Mouse (Mus musculus) kidney, postnatal 10 days (tissue): ENCODE measurements around the gene Dapk2.
A peak's percentile ranks its signal among the peaks of the same experiment; 100 is the strongest.

ENCODE experiments used
- DNase-seq: peaks from one replicate; pipeline ENCODE4 v3.0.0; 2021; ENCODE audit warnings: mixed read lengths

Gene Dapk2

DNA sequence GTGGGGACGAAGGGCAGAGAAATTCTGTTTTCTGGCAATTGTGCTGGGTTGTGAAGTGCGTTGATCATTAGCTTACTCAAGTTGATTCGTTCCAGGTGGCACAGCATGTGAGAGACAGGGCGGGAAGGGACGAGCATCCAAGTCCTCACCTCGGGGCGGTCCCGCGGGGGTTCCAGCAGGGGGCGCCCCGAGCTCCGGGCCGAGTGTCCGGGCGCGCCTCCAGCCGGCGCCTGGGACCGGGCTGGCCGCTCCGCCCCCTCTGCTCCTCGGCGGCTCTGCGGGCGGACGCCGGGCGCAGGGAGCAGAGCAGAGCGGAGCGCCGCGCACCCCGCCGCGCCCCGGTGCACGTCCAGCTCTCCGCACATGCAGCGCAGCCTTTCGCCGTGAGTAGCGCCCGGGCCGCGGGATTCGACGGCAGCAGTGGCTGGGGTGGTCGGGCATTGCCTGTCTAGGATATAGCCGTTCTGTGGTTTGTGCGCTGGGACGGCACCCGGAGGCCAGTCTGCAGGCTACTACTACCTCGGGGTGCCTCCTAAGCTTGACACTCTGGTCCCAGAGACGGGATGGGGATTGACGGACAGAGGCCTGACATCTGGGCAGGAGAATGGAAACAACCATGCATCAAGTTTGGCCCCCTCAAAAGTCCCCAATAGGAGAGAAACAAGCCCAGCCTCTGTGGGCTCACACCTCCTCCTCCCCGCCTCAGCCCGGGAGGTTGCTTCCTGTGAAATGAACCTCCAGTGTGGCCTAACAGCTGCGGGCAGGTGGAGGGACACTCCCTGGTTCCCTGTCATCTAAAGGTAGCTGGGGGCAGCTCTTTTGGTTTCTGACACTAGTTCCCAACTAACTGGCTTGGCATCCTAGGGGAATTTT is at the start of gene Dapk2:
Dapk2 (plus strand) TSS at position 266 of the 873 bp plus-strand sequence.
- DNase-seq, result peak; percentile 93

- DNase-seq, result no peak
Observed at GRCm38 (mm10) chr9:66109574-66109973, 48.4 kb upstream of the Dapk2 start.

DNA sequence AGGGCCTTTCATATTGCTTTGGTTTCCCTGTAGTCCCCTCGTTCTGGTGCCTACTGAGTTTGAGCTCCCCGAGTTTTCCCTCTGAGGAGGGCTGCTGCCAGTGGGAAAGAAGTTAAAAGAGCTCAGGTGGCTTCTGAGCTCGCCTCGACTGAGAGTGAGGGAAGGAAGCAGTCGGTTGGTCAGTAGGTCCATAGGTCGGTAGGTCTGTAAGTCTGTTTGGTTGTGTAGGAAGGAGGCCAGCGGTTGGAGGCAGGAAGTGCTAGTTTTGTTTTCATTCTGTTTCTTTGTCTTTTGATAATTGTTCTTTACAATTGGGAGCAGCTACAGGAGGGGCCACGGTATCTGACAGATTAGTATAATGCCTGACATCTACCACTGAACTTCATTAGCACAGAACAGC is 47.9 kb upstream of the Dapk2 start:
- no peak for DNase-seq

GRCm38 (mm10) chr9:66110611-66111379 is 47.2 kb upstream of the Dapk2 start:
- DNase-seq, result no peak

- DNase-seq, result no peak
Observed at GRCm38 (mm10) chr9:66114341-66114740, 43.7 kb upstream of the Dapk2 start.

- DNase-seq, result peak; percentile 49
Observed at GRCm38 (mm10) chr9:66116890-66117289, 41.1 kb upstream of the Dapk2 start.

DNA sequence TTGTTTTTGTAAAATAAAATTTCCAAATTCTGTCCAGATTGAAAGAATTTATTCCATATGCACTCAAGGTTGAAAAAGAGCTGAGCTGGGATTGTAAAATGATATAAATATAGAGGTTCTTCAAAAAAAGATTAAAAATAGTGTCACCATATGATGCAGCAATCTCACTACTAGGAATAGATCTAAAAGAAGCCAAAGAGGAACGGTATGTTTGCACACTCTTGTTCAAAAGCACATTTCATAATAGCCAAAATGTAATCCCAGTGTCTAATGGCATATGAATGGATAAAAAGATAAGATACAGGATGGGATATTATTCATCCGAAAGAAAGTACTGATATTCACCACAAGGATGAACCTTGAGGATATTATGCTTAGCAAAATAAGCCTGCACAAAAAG is 38.5 kb upstream of the Dapk2 start:
- no peak for DNase-seq

DNA sequence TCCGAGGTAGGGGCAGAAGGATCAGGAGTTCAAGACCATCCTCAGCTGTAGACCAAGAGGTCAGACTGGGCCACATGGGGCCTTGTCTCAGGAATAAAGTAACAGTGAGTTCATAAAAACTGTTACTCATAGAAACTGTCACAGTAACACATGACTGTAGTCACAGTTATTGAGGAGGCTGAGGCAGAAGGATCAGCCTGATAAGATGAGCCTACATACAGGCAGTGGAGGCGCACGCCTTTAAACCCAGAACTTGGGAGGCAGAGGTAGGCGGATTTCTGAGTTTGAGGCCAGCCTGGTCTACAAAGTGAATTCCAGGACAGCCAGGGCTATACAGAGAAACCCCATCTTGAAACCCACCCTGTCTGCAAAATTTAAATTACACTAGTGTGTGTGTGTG is 37.9 kb upstream of the Dapk2 start:
- DNase-seq, result no peak

- DNase-seq, result no peak
Observed at GRCm38 (mm10) chr9:66120945-66121344, 37.1 kb upstream of the Dapk2 start.

DNA sequence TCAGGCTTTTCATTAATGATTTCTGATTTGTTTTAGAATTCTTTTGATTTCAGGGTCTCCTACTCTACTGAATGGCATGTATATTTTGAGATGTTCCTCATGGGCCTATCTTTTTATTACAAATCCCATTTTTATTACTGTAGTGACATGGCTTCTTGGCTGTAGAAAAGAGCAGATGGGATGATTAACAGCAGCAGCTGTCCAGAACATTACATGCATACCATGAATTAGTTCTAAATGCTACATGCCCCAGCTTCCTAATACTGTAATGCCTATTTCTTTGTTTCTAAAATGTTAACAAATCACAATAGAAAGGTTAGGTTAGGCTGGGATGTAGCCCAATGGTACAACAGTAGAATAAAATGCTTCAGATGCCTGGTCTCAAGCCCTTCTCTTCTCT is 36.6 kb upstream of the Dapk2 start:
- no peak for DNase-seq

GRCm38 (mm10) chr9:66123648-66124047 is 34.4 kb upstream of the Dapk2 start:
- DNase-seq, result no peak

- DNase-seq, result no peak
Observed at GRCm38 (mm10) chr9:66124111-66124531, 33.9 kb upstream of the Dapk2 start.

DNA sequence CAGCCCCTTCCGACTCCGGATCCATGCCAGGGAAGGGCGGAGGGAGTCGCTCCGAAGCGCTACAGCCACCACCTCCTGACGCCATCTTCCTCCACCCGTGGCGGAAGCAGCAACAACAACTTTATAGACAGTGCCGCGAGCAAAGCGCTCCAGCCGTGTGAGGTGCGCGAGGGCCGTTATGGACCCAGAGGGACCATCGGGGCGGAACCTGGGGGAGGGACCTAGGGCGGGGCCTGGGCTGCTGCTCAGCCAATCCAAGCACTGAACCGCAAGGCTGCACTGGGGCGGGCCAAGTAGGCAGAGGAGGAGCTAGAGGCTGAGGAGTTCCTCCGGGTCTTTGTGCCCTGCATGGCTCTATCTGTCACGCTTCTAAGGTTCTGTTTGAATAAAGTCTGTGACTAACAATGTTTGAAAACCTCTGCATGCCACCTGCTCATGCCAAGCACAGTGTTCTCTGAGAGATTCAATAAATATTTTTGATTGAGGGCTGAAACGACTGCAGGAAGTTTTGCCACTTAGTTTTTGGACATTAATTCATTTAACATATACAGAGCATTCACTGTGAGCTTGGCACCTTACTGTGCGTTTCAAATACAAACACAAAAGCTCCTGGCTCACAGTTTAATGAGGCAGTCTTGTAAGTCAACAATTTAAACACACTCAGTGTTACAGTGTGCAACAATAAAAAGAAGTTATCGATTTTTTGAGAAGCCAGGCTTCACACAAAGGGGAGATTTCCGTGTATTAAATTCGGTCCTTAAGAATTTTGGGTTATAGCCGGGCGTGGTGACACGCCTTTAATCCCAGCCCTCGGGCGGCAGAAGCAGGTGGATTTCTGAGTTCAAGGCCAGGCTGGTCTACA is 33.1 kb upstream of the Dapk2 start:
- peak; percentile 98 for DNase-seq

DNA sequence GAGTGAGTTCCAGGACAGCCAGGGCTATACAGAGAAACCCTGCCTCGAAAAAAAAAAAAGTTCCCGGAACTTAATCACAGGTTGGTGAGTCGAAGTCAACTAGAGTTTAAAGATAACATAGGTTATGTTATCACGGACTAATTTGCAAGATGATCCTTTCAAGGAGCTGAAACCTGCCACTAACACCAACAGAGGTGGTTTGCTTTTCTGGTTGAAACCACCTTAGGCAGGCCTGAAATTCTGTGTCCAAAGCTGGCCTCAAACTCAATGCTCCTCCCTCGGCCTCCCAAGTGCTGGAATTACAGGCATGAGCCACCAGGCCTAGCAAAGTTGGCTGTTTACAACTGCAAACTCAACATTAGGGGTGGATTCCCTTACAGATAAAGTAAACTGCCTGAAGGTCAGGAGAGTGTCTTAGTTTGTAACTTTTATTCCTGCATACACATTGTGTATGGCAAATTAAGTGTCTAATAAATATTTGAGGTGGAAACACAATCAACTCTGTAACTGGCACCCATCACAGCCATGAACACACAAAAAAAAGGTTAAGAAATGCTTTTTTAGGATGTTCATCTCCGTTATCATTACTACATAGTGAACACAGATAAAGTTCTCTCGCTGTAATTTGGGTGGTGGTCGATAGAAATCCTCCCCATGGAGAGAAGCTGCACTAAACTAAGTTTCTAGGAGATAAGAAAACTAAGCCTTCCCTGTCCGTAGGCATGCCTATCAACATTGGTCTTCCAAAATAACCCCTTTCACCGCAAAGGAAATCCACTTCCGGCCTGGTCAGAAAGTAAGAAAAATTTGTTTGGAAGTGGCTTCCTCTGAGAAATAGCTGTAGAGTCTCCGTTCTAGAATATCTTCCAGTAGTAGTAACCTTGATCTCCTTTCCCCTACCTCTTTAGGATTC is 32.2 kb upstream of the Dapk2 start:
- DNase-seq, result no peak

DNA sequence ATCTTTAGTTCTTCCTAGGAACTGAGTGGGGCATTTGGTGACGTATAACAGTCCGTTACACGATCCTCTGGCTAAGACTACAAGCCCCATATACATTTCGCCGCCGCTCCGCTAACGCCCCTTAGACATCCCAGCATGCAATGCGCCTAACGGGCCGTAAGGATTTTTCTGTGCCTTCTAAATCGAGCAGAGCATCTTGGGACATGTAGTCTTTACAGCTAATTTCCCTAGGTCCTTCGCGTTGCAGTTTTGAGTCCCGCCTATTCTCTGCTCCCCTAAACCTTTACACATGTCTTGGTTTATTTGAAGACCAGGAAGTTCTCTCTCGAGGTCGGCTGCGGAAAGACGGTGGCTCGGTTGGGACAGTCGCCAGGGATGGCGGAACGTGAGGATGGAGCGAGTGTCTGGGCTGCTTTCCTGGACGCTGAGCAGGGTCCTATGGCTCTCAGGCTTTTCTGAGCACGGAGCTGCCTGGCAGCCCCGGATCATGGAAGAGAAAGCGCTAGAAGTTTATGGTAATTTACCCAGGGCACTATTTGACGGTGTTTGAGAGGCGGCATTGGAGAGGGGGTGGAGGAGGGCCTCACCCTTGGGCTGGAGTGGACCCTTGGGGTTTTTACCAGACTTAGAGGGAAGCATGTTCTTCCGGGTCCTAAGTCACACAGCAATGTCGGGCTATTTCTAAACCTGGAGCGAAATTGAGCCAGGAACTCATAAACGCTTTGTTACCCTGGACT is 31.4 kb upstream of the Dapk2 start, which contains the start of the genes Snx1 and Ciao2a:
Snx1 (minus strand) TSS at position 132 of the 737 bp plus-strand sequence.
Ciao2a (plus strand) TSS at position 156 of the 737 bp plus-strand sequence.
- peak; percentile 96 for DNase-seq

DNA sequence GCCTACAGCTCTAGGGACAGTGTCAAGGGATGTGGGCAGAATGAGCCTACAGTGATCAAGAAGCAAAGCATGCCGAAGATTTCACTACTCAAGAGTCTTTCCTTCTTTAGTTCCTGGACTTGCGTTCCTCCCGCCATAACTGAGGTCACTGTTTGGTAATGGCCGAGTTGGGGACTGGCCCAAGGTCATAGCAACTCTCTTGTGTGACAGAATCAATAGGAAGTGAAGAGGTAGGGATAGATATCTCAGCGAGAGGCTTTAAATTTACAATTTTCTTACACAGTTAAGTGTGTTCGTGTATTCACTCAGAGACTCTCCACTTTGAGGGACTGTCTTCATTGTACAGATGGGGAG is 30.9 kb upstream of the Dapk2 start:
- DNase-seq, result no peak

- DNase-seq, result no peak
Observed at GRCm38 (mm10) chr9:66127884-66128283, 30.1 kb upstream of the Dapk2 start.

DNA sequence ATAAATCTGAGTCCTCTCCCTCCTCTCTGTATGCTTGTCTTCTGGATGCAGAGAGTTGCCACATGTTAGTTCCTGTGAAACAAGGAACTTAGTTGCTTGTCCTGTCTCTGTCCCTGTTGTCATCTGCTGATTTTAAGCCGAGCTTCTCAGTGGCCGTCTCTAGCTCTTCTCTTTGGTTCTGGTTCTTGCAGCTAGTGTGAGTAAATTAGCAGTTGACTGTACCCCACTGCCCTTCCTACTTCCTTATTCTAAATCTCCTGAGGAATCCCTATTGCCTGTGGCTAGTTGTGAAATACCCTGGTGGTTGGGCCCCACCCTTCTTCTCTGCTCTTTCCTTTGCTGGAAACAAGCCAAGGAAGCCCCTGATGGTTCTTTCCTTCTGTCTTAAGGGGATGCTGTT is 26.6 kb upstream of the Dapk2 start:
- no peak for DNase-seq

GRCm38 (mm10) chr9:66135967-66136366 is 22.1 kb upstream of the Dapk2 start:
- peak; percentile 43 for DNase-seq

GRCm38 (mm10) chr9:66138193-66138592 is 19.8 kb upstream of the Dapk2 start:
- no peak for DNase-seq

DNA sequence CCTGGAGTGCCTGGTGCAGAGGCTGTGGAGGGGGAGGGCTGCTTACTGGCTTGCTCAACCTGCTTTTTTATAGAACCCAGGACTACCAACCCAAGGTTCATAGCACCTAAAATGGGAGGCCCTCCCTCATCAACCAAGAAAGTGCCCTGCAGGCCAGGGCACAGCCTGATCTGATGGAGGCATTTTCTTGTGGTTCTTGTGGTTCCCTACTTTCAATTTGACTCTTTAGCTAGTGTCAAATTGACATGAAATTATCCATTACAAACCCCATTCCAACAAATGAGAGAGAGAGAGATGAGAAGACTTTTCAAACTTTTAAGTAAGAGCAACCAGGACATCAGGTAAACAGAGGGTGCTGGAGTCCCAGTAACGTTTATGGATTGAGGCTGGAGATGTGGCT is 15.8 kb upstream of the Dapk2 start:
- DNase-seq, result no peak
